Mouse (Mus musculus) limb, embryonic 13.5 days (tissue): ENCODE measurements around the gene Apobr. TPM values are rescaled to one million over a fixed set of nuclear protein-coding genes. Genes with fewer than 3 reads are reported as not detected.
A peak's percentile ranks its signal among the peaks of the same experiment; 100 is the strongest.

Source experiments
- ATAC-seq: fragments of 200-750 bp; cut with Nextera tagmentation; 2 replicates; pipeline ENCODE4 v1.8.0; 2017; ENCODE audit warnings: low read depth, moderate number of reproducible peaks, moderate TSS enrichment; ENCODE audit not compliant: low FRiP score
- H3K27ac ChIP-seq: fragments of 300-500 bp; sonication (generic); 2 replicates; pipeline ENCODE4 v1.5.1; 2015; ENCODE audit warnings: inconsistent platforms, mild to moderate bottlenecking, moderate library complexity
- H3K27me3 ChIP-seq: fragments of 300-500 bp; sonication (generic); 2 replicates; pipeline ENCODE4 v1.6.1; 2015; ENCODE audit warnings: mild to moderate bottlenecking, inconsistent platforms
- H3K36me3 ChIP-seq: fragments of 300-500 bp; sonication (generic); 2 replicates; pipeline ENCODE4 v1.6.1; 2015; ENCODE audit warnings: inconsistent platforms, mild to moderate bottlenecking, moderate library complexity
- H3K4me1 ChIP-seq: fragments of 300-500 bp; sonication (generic); 2 replicates; pipeline ENCODE4 v1.6.1; 2015; ENCODE audit warnings: inconsistent platforms
- H3K4me2 ChIP-seq: fragments of 300-500 bp; sonication (generic); replicated peaks from 2 replicates; pipeline ENCODE4 v1.6.1; 2015; ENCODE audit warnings: inconsistent platforms, mild to moderate bottlenecking, moderate library complexity
- H3K4me3 ChIP-seq: fragments of 300-500 bp; sonication (generic); 2 replicates; pipeline ENCODE4 v1.5.1; 2015; ENCODE audit warnings: moderate library complexity, mild to moderate bottlenecking, inconsistent platforms
- H3K9ac ChIP-seq: fragments of 300-500 bp; sonication (generic); 2 replicates; pipeline ENCODE4 v1.6.1; 2015; ENCODE audit warnings: mild to moderate bottlenecking, inconsistent platforms
- H3K9me3 ChIP-seq: fragments of 300-500 bp; sonication (generic); 2 replicates; pipeline ENCODE4 v1.6.1; 2016; ENCODE audit warnings: inconsistent platforms
- WGBS: fragments of 180-500 bp; shearing (Covaris S2); methylation state at CpG from one replicate; pipeline ENCODE4 v1.1.7; 2015; 5-methylcytosine and 5-hydroxymethylcytosine counted together
- polyA plus RNA-seq: library from polyadenylated mRNA; unstranded; fragments of >200 nt; fragmentation: Nextera tagmentation; extraction: Ambion mirVana; gene quantifications from 2 replicates; pipeline ENCODE4 v1.2.1, GENCODE M21; 2015

Apobr gene
- polyA plus RNA-seq, 1 experiment from 2014 or later, result 0.71 TPM

- Histone ChIP-seq H3K36me3 (peaks cover 20% of the 10 kb centered on the region), H3K9me3 (no peaks in the 10 kb centered on the region), H3K27me3 (peaks cover 12% of the 10 kb centered on the region; the same call in 1 of the 2 replicates), H3K9ac (no peak overlapping the region), H3K4me2 (peak overlapping the region; percentile 81), H3K4me3 (no peak overlapping the region), H3K27ac (no peak overlapping the region), H3K4me1 (peaks cover 5% of the 10 kb centered on the region; the same call in 1 of the 2 replicates)
- ATAC-seq, result no peak
- 84% methylated on average over 6 of the region's 6 CpGs for WGBS
Measured at GRCm38 (mm10) chr7:126581661-126582060, 3.1 kb upstream of the Apobr start.

GRCm38 (mm10) chr7:126582759-126583158 is 2.0 kb upstream of the Apobr start:
- peak overlapping the region; percentile 66 for H3K9ac ChIP-seq
- H3K4me2 ChIP-seq, result peak overlapping the region; percentile 81
- peaks cover 7% of the 10 kb centered on the region for H3K4me1 ChIP-seq
- peak overlapping the region; percentile 60 for H3K4me3 ChIP-seq
- no peaks in the 10 kb centered on the region for H3K9me3 ChIP-seq
- H3K27me3 ChIP-seq, result peaks cover 12% of the 10 kb centered on the region; the same call in 1 of the 2 replicates
- WGBS, result 2% methylated on average over 20 of the region's 20 CpGs
- H3K36me3 ChIP-seq, result peaks cover 10% of the 10 kb centered on the region
- no peak overlapping the region for H3K27ac ChIP-seq
- peak; percentile 60 for ATAC-seq

DNA sequence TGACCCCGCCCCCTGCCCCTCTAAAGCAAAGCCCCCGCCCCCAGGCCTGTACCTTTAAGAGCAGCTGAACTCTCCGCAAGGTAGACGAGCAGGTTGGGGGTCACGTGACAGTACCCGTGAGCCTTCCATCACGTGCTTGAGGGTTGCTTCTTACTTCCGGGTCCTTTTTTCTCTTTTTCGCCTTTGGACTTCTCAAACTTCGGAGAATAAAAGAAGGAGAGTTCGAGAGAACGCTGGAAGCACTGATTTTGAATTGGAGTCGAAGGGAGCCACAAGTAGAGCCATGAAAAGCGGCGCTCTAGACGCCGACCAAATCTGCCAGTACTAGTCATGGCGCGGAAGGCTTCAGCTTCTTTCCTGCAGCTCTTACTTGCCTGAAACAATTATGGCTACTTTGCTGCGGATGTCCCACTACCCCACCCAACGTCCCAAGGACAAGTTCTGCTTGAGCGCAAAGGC is 1.5 kb upstream of the Apobr start:
- peak overlapping the region; percentile 81 for H3K4me2 ChIP-seq
- ATAC-seq, result peak; percentile 90
- H3K4me1 ChIP-seq, result peaks cover 12% of the 10 kb centered on the region
- H3K27me3 ChIP-seq, result peaks cover 16% of the 10 kb centered on the region; the same call in 1 of the 2 replicates
- peak overlapping the region; percentile 60 for H3K4me3 ChIP-seq
- H3K27ac ChIP-seq, result peak overlapping the region; percentile 78; the same call in 1 of the 2 replicates
- peaks cover 9% of the 10 kb centered on the region for H3K36me3 ChIP-seq
- WGBS, result 1% methylated on average over 22 of the region's 22 CpGs
- H3K9me3 ChIP-seq, result no peaks in the 10 kb centered on the region
- H3K9ac ChIP-seq, result peak overlapping the region; percentile 66

DNA sequence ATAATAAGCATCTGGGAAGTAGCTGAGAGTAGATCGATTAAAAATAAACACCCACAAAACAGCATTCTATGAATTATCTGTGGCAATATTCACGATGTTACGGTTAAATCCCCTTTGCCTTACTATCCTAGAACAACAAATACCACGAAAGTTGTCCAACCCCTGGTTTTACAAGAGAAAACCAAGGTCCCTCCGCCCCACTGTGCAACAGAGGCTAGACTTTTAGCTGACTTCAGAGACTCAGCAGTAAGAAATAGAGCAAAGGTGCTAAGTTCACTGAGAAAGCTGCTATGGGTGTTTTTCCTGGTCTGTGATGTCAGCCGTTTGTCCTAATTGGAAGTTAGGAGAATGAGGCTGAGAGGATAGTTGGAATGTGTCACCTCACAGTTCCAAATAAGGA is 981 bp upstream of the Apobr start:
- H3K36me3 ChIP-seq, result peaks cover 6% of the 10 kb centered on the region
- H3K4me3 ChIP-seq, result peak overlapping the region; percentile 60

DNA sequence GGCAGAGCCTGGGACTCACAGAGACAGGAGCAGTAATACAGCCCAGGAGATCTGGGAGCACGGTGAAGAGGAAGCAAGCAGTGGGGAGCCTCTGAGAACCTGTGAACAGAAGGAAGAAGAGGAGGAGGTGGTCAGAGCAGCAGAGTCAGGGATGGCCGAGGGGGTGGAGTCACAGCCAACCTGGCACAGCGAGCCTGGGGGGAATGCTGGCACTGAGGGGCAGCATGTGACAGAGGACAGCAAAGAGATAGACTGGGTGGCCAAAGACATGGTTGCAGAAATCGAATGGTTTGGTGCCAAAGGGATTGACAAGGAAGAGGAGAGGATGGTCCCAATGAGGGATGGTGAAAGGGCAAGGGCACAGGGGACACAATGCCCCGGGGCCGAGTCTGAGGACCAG is 975 bp downstream of the Apobr start, which contains the start of gene Cln3:
Gene Cln3 (minus strand): TSS at position 101 of the 400 bp plus-strand sequence.
- H3K27me3 ChIP-seq, result peaks cover 16% of the 10 kb centered on the region; the same call in 1 of the 2 replicates
- H3K4me3 ChIP-seq, result no peak within 1 kb of the TSS
- no peak within 1 kb of the TSS for H3K9ac ChIP-seq
- 0 out of 2 replicates have a peak, but pooled peaks cover under 1% of the 10 kb centered on the region for H3K36me3 ChIP-seq
- 69% methylated on average over 6 of the region's 6 CpGs for WGBS
- H3K4me2 ChIP-seq, result no peak within 1 kb of the TSS
- no peak within 1 kb of the TSS for H3K27ac ChIP-seq
- no peak for ATAC-seq
- H3K4me1 ChIP-seq, result peaks cover 12% of the 10 kb centered on the region
- H3K9me3 ChIP-seq, result no peaks in the 10 kb centered on the region

More for the DNA sequence above, 981 bp upstream of the Apobr start:
- Histone ChIP-seq H3K9ac (0 out of 2 replicates have a peak overlapping the region, but pooled peaks have one; percentile 53), H3K4me1 (peaks cover 12% of the 10 kb centered on the region), H3K27me3 (peaks cover 16% of the 10 kb centered on the region; the same call in 1 of the 2 replicates), H3K4me2 (peak overlapping the region; percentile 81), H3K27ac (no peak overlapping the region), H3K9me3 (no peaks in the 10 kb centered on the region)
- no peak for ATAC-seq
- 56% methylated on average over 6 of the region's 6 CpGs for WGBS

DNA sequence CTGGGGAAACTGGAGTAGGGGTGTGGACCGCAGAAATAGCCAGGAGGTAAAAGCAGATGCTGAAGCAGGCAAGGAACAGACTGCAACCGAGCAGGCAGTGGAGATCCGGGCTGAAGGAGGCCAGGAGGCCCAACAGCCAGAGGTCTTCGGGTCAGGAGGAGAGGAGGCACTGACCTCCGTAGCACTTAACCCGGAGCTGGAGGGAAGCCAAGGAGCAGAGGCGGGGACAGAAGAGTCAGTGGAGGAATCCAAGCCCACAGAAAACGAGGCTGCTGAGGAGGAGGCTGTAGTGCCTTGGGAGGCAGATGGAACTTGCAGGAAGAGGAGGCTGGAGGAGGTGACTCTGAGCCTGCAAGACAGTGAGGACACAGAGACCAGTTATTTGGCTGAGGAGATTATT is 2.1 kb downstream of the Apobr start:
- H3K9ac ChIP-seq, result peak overlapping the region; percentile 54; the same call in 1 of the 2 replicates
- ATAC-seq, result no peak
- H3K27ac ChIP-seq, result no peak overlapping the region
- H3K4me2 ChIP-seq, result no peak overlapping the region
- H3K27me3 ChIP-seq, result peaks cover 16% of the 10 kb centered on the region; the same call in 1 of the 2 replicates
- H3K4me1 ChIP-seq, result peaks cover 12% of the 10 kb centered on the region
- no peak overlapping the region for H3K4me3 ChIP-seq
- H3K9me3 ChIP-seq, result no peaks in the 10 kb centered on the region
- 61% methylated on average over 8 of the region's 8 CpGs for WGBS
- H3K36me3 ChIP-seq, result no peaks in the 10 kb centered on the region

- peaks cover 8% of the 10 kb centered on the region for H3K4me1 ChIP-seq
- H3K9ac ChIP-seq, result peak overlapping the region; percentile 54
- peak overlapping the region; percentile 55 for H3K4me2 ChIP-seq
- H3K4me3 ChIP-seq, result peak overlapping the region; percentile 25
- no peaks in the 10 kb centered on the region for H3K36me3 ChIP-seq
- peaks cover 16% of the 10 kb centered on the region; the same call in 1 of the 2 replicates for H3K27me3 ChIP-seq
- H3K27ac ChIP-seq, result no peak overlapping the region
- peak; percentile 34; the same call in 1 of the 2 replicates for ATAC-seq
- no peaks in the 10 kb centered on the region for H3K9me3 ChIP-seq
- 8% methylated on average over 16 of the region's 16 CpGs for WGBS
Measured at GRCm38 (mm10) chr7:126587779-126588178, 3.0 kb downstream of the Apobr start.

DNA sequence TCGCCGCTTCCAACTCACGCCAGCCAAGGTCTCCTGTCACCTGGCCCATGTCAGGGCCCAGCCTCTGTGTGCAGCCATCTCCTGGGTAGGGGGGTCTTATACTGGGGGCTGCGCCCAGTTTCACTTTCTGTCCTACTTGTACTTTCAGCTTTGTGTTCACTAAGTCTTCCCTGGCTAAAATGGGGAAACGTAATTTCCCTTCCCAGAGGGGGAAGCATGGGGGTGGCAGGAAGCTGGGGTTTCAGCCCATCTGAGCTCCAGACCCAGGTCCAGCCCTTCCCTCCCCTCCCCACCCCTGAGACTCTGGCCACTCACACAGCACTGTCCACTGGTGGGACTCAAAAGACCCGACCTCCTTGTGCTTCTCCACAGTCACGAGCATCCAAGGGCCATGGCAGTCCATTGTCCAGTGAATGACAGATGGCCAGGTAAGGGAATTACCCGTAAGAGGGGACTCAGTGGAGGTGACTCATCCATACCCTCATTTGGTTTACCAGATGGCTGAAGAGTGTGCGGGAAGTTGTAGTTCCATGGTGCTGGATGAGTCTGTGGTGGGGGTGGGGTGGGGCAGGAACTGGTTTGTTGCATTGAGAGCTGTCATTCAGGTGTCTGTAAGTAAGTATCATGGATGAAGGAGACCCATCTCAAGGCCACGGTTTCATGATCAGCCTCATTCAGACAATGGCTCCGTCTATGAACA is 10.3 kb downstream of the Apobr start, which contains the start of gene Il27:
Gene Il27 (minus strand): TSS at position 80 of the 700 bp plus-strand sequence.
- no peak within 1 kb of the TSS for H3K4me2 ChIP-seq
- H3K27ac ChIP-seq, result no peak within 1 kb of the TSS
- H3K27me3 ChIP-seq, result no peaks in the 10 kb centered on the region
- H3K9ac ChIP-seq, result no peak within 1 kb of the TSS
- WGBS, result 75% methylated on average over 11 of the region's 11 CpGs
- no peaks in the 10 kb centered on the region for H3K36me3 ChIP-seq
- no peaks in the 10 kb centered on the region for H3K9me3 ChIP-seq
- no peaks in the 10 kb centered on the region for H3K4me1 ChIP-seq
- no peak within 1 kb of the TSS for H3K4me3 ChIP-seq
- no peak for ATAC-seq

GRCm38 (mm10) chr7:126595890-126596289 is 11.1 kb downstream of the Apobr start:
- Histone ChIP-seq H3K9me3 (no peaks in the 10 kb centered on the region), H3K4me2 (no peak overlapping the region), H3K27ac (no peak overlapping the region), H3K9ac (no peak overlapping the region), H3K36me3 (no peaks in the 10 kb centered on the region), H3K4me1 (no peaks in the 10 kb centered on the region), H3K4me3 (no peak overlapping the region), H3K27me3 (no peaks in the 10 kb centered on the region)
- WGBS, result 81% methylated on average over 5 of the region's 5 CpGs
- ATAC-seq, result no peak

- Histone ChIP-seq H3K9ac (no peak overlapping the region), H3K4me3 (no peak overlapping the region), H3K27ac (no peak overlapping the region), H3K9me3 (no peaks in the 10 kb centered on the region), H3K4me2 (no peak overlapping the region), H3K4me1 (0 out of 2 replicates have a peak, but pooled peaks cover 2% of the 10 kb centered on the region), H3K36me3 (no peaks in the 10 kb centered on the region), H3K27me3 (no peaks in the 10 kb centered on the region)
- WGBS, result 64% methylated on average over 6 of the region's 6 CpGs
- ATAC-seq, result no peak
Measured at GRCm38 (mm10) chr7:126596414-126596813, 11.7 kb downstream of the Apobr start.

- H3K9me3 ChIP-seq, result no peaks in the 10 kb centered on the region
- 83% methylated on average over 6 of the region's 6 CpGs for WGBS
- H3K36me3 ChIP-seq, result no peaks in the 10 kb centered on the region
- ATAC-seq, result no peak
- no peak overlapping the region for H3K4me2 ChIP-seq
- H3K4me3 ChIP-seq, result no peak overlapping the region
- no peak overlapping the region for H3K27ac ChIP-seq
- no peak overlapping the region for H3K9ac ChIP-seq
- no peaks in the 10 kb centered on the region for H3K27me3 ChIP-seq
- 0 out of 2 replicates have a peak, but pooled peaks cover 3% of the 10 kb centered on the region for H3K4me1 ChIP-seq
Measured at GRCm38 (mm10) chr7:126598919-126599318, 14.2 kb downstream of the Apobr start.

- H3K36me3 ChIP-seq, result no peaks in the 10 kb centered on the region
- no peaks in the 10 kb centered on the region for H3K27me3 ChIP-seq
- no peak for ATAC-seq
- no peaks in the 10 kb centered on the region for H3K9me3 ChIP-seq
- no peak overlapping the region for H3K4me3 ChIP-seq
- no peak overlapping the region for H3K4me2 ChIP-seq
- 38% methylated on average over 5 of the region's 5 CpGs for WGBS
- no peak overlapping the region for H3K9ac ChIP-seq
- 0 out of 2 replicates have a peak, but pooled peaks cover 3% of the 10 kb centered on the region for H3K4me1 ChIP-seq
- H3K27ac ChIP-seq, result no peak overlapping the region
Measured at GRCm38 (mm10) chr7:126601896-126602295, 17.2 kb downstream of the Apobr start.
